Mouse (Mus musculus): ENCODE results near the gene Galnt17.

GRCm38 (mm10) chr5:131307656-131308151 lies 593 bp downstream of the Galnt17 start:
- TF ChIP-seq CTCF (IDR thresholded peaks at IDR 0.05; ENCODE audit: low read depth) (peak; percentile 52), EP300 (optimal IDR thresholded peaks at IDR 0.05) (no peak)

Data from stomach, postnatal 0 days (tissue).